Mouse (Mus musculus) brain, embryonic 14.5 days (tissue): ENCODE measurements at regions not wholly inside any gene's neighbourhood (a gene's known extent, or its start where the extent isn't known, plus 50 kb on each side); places are given as distances from the start of the nearest gene placed in this dataset.

Source experiments
- CTCF ChIP-seq: fragments of 200-500 bp; IDR thresholded peaks from 2 replicates; pipeline ENCODE4 v1.5.1; 2012; ENCODE audit warnings: inconsistent platforms, mild to moderate bottlenecking, moderate library complexity, borderline replicate concordance; ENCODE audit not compliant: insufficient read depth, insufficient read length; ENCODE audit errors: extremely low read depth
- POLR2A ChIP-seq: fragments of 200-500 bp; IDR thresholded peaks from 2 replicates; pipeline ENCODE4 v1.6.1; 2012; ENCODE audit warnings: mild to moderate bottlenecking, inconsistent platforms, borderline replicate concordance; ENCODE audit not compliant: poor library complexity, insufficient read depth, insufficient read length, severe bottlenecking; ENCODE audit errors: extremely low read depth

GRCm38 (mm10) chr14:86396876-86397275 lies 744.2 kb downstream of the Diaph3 start:
- TF ChIP-seq CTCF = no peak
- TF ChIP-seq POLR2A = no peak
